Mouse (Mus musculus) CH12.LX (cell line): ENCODE results near the gene Prdm12. TPM values are rescaled to one million over a fixed set of nuclear protein-coding genes. Genes with fewer than 3 reads are reported as not detected.

ENCODE experiments used
- DNase-seq: peaks from one replicate; pipeline ENCODE4 v3.0.0-alpha.2; 2013; ENCODE audit errors: extremely low read depth
- H3K27ac ChIP-seq: 2 replicates; pipeline ENCODE4 v1.5.1; 2012; ENCODE audit warnings: low read depth, mild to moderate bottlenecking, control low read depth, moderate library complexity; ENCODE audit not compliant: insufficient read depth
- H3K27me3 ChIP-seq: replicated peaks from 2 replicates; pipeline ENCODE3; 2012; ENCODE audit warnings: inconsistent platforms
- H3K36me3 ChIP-seq, 2 experiments: replicated peaks in 1 of 2; 2 replicates each; pipeline versions ENCODE3 to v1.6.1; 2012; ENCODE audit warnings: inconsistent platforms in 1 of 2, low read length in 1 of 2, mild to moderate bottlenecking in 1 of 2, mixed read lengths in 1 of 2, moderate library complexity in 1 of 2; ENCODE audit not compliant: control insufficient read depth in 1 of 2, insufficient read depth in 1 of 2
- H3K4me1 ChIP-seq, 2 experiments: 2 replicates each; pipeline ENCODE4 v1.6.1; 2012; ENCODE audit warnings: inconsistent platforms in 1 of 2, moderate library complexity in 1 of 2; ENCODE audit not compliant: insufficient read depth in 2 of 2, control insufficient read depth in 1 of 2
- H3K4me2 ChIP-seq: 2 replicates; pipeline ENCODE4 v1.6.1; 2012; ENCODE audit warnings: low read depth, mild to moderate bottlenecking, control low read depth; ENCODE audit not compliant: poor library complexity, insufficient read depth, severe bottlenecking
- H3K4me3 ChIP-seq, 3 experiments: fragments of 150-350 bp in 1 of 3; sonication (generic) in 1 of 3; replicated peaks in 1 of 3; 2 replicates each; pipeline versions ENCODE3 to v1.5.1; 2011 to 2012; ENCODE audit warnings: low read depth in 2 of 3, low read length in 2 of 3, mild to moderate bottlenecking in 2 of 3, moderate library complexity in 2 of 3, control low read depth in 1 of 3, improper control_type of control experiment in 1 of 3, inconsistent platforms in 1 of 3, mixed read lengths in 1 of 3; ENCODE audit not compliant: poor library complexity in 1 of 3
- H3K79me2 ChIP-seq: replicated peaks from 2 replicates; pipeline ENCODE4 v1.6.1; 2012; ENCODE audit warnings: mild to moderate bottlenecking, moderate library complexity; ENCODE audit not compliant: control insufficient read depth, poor library complexity, insufficient read depth, severe bottlenecking; ENCODE audit errors: extremely low read depth
- H3K9ac ChIP-seq: 2 replicates; pipeline ENCODE4 v1.6.1; 2012; ENCODE audit warnings: low read depth, mild to moderate bottlenecking, control low read depth, moderate library complexity; ENCODE audit not compliant: insufficient read depth
- H3K9me3 ChIP-seq: replicated peaks from 2 replicates; pipeline ENCODE3; 2012; ENCODE audit warnings: low read length, inconsistent platforms, mixed read lengths
- BHLHE40 ChIP-seq: IDR thresholded peaks from 2 replicates; pipeline ENCODE4 v1.6.1; 2011; ENCODE audit warnings: mild to moderate bottlenecking, low read depth, low read length, improper control_type of control experiment
- CHD2 ChIP-seq: IDR thresholded peaks from 2 replicates; pipeline ENCODE4 v1.6.1; 2011; ENCODE audit warnings: low read length, improper control_type of control experiment
- CTCF ChIP-seq, 2 experiments: IDR thresholded peaks in 1 of 2; conservative IDR thresholded peaks in 1 of 2; 2 replicates each; pipeline ENCODE4 v1.5.1; 2011 to 2012; ENCODE audit warnings: low read depth in 2 of 2, low read length in 2 of 2, improper control_type of control experiment in 1 of 2, inconsistent platforms in 1 of 2, mild to moderate bottlenecking in 1 of 2, moderate library complexity in 1 of 2
- E2F4 ChIP-seq: IDR thresholded peaks from 2 replicates; pipeline ENCODE4 v1.6.1; 2011; ENCODE audit warnings: low read depth, low read length, improper control_type of control experiment; ENCODE audit not compliant: insufficient replicate concordance
- EP300 ChIP-seq: IDR thresholded peaks from 2 replicates; pipeline ENCODE4 v1.6.1; 2011; ENCODE audit warnings: low read length, improper control_type of control experiment
- ETS1 ChIP-seq: conservative IDR thresholded peaks from 2 replicates; pipeline ENCODE4 v1.6.1; 2012; ENCODE audit warnings: low read depth, mild to moderate bottlenecking, inconsistent platforms, low read length, improper control_type of control experiment, moderate library complexity
- JUND ChIP-seq: conservative IDR thresholded peaks from 2 replicates; pipeline ENCODE4 v1.6.1; 2011; ENCODE audit warnings: low read depth, low read length, improper control_type of control experiment
- KAT2A ChIP-seq: IDR thresholded peaks from 2 replicates; pipeline ENCODE4 v1.6.1; 2012; ENCODE audit warnings: low read length, improper control_type of control experiment, inconsistent platforms; ENCODE audit not compliant: insufficient replicate concordance
- MEF2A ChIP-seq: IDR thresholded peaks from 2 replicates; pipeline ENCODE4 v1.6.1; 2014; ENCODE audit warnings: low read depth, mild to moderate bottlenecking, inconsistent platforms, low read length, improper control_type of control experiment, borderline replicate concordance
- MXI1 ChIP-seq: IDR thresholded peaks from 2 replicates; pipeline ENCODE4 v1.6.1; 2011; ENCODE audit warnings: mild to moderate bottlenecking, low read depth, low read length, improper control_type of control experiment
- MYC ChIP-seq: IDR thresholded peaks from 2 replicates; pipeline ENCODE4 v1.6.1; 2011; ENCODE audit warnings: low read depth, mild to moderate bottlenecking, improper control_type of control experiment, low read length
- NELFE ChIP-seq: IDR thresholded peaks from 2 replicates; pipeline ENCODE4 v1.6.1; 2011; ENCODE audit warnings: low read depth, low read length, improper control_type of control experiment
- POLR2AphosphoS2 ChIP-seq: IDR thresholded peaks from 2 replicates; pipeline ENCODE4 v1.6.1; 2011; ENCODE audit warnings: low read depth, low read length, improper control_type of control experiment
- RAD21 ChIP-seq: IDR thresholded peaks from 2 replicates; pipeline ENCODE4 v1.6.1; 2011; ENCODE audit warnings: low read depth, mild to moderate bottlenecking, low read length, improper control_type of control experiment, moderate library complexity
- SIN3A ChIP-seq: IDR thresholded peaks from 2 replicates; pipeline ENCODE4 v1.6.1; 2012; ENCODE audit warnings: low read length, improper control_type of control experiment, inconsistent platforms
- TBP ChIP-seq: conservative IDR thresholded peaks from 2 replicates; pipeline ENCODE4 v1.6.1; 2011; ENCODE audit warnings: low read depth, low read length, improper control_type of control experiment
- TCF12 ChIP-seq: IDR thresholded peaks from 2 replicates; pipeline ENCODE4 v1.6.1; 2014; ENCODE audit warnings: low read depth, mild to moderate bottlenecking, inconsistent platforms, low read length, improper control_type of control experiment
- USF2 ChIP-seq: conservative IDR thresholded peaks from 2 replicates; pipeline ENCODE4 v1.6.1; 2011; ENCODE audit warnings: low read depth, low read length, improper control_type of control experiment
- ZC3H11A ChIP-seq: IDR thresholded peaks from 2 replicates; pipeline ENCODE4 v1.6.1; 2012; ENCODE audit warnings: low read depth, mild to moderate bottlenecking, inconsistent platforms, low read length, improper control_type of control experiment
- ZKSCAN1 ChIP-seq: IDR thresholded peaks from 2 replicates; pipeline ENCODE4 v1.6.1; 2012; ENCODE audit warnings: low read depth, inconsistent platforms, low read length, improper control_type of control experiment, borderline replicate concordance
- ZMIZ1 ChIP-seq: IDR thresholded peaks from 2 replicates; pipeline ENCODE4 v1.6.1; 2012; ENCODE audit warnings: low read depth, mild to moderate bottlenecking, inconsistent platforms, low read length, improper control_type of control experiment
- dilution Hi-C: fragments of 300-500 bp; cut with MboI; formaldehyde crosslinking; loops from 2 replicates; pipeline ENCODE4 v1.14.3; 2020; ENCODE audit warnings: low sequenced_read_pairs; ENCODE audit not compliant: extremely low pct_unique_long_range_greater_than_20kb, extremely low pct_ligation_motif_present
- in situ Hi-C: fragments of 300-500 bp; cut with MboI; formaldehyde crosslinking; loops from 3 replicates; pipeline ENCODE4 v1.14.3; 2019; ENCODE audit warnings: low sequenced_read_pairs, low pct_ligation_motif_present, low pct_unique_long_range_greater_than_20kb, mixed read lengths
- polyA plus RNA-seq: library from polyadenylated mRNA; unstranded; fragments of >175 nt; gene quantifications from 2 replicates; pipeline ENCODE4 v1.2.1, GENCODE M21; 2012; ENCODE audit warnings: low read depth; ENCODE audit not compliant: insufficient read length
- total RNA-seq, 2 experiments: library from RNA; depleted of rRNA; stranded (reverse); fragments of 300-350 nt in 1 of 2; fragments of >200 nt in 1 of 2; gene quantifications; 2 replicates each; pipeline ENCODE4 v1.2.3; 2012 to 2014

Gene Prdm12
- total and polyA plus RNA-seq, 3 experiments: not detected

- no peaks in the 10 kb centered on the region for H3K4me1 ChIP-seq
- H3K79me2 ChIP-seq: no peaks in the 10 kb centered on the region
- H3K9me3 ChIP-seq: peaks cover 54% of the 10 kb centered on the region
- no peak overlapping the region for H3K27ac ChIP-seq
- in situ Hi-C loops (no loop called here), dilution Hi-C loops (no loop called here)
- H3K27me3 ChIP-seq: peaks cover 4% of the 10 kb centered on the region
- no peak overlapping the region for H3K9ac ChIP-seq
- no peak overlapping the region for H3K4me2 ChIP-seq
- no peaks in the 10 kb centered on the region for H3K36me3 ChIP-seq
- TF ChIP-seq CTCF (conservative IDR thresholded peaks at IDR 0.05 in 1 of 2, IDR thresholded peaks at IDR 0.05 in 1 of 2; ENCODE audit: low read depth in 2 of 2, low read length in 2 of 2) (no peak), MYC (no peak), TCF12 (no peak), CHD2 (no peak), ZC3H11A (no peak), MXI1 (no peak), ZMIZ1 (no peak), TBP (no peak), EP300 (no peak), KAT2A (no peak), JUND (no peak), NELFE (no peak), ETS1 (no peak), USF2 (no peak), SIN3A (no peak), POLR2AphosphoS2 (no peak), MEF2A (no peak), RAD21 (no peak), E2F4 (no peak), ZKSCAN1 (no peak)
- no peak overlapping the region for H3K4me3 ChIP-seq
- DNase-seq: no peak
Measured at GRCm38 (mm10) chr2:31637311-31637710, 2.5 kb upstream of the Prdm12 start.

- no peak overlapping the region for H3K27ac ChIP-seq
- no peak for DNase-seq
- H3K4me2 ChIP-seq: no peak overlapping the region
- TF ChIP-seq BHLHE40 (no peak), CTCF (conservative IDR thresholded peaks at IDR 0.05 in 1 of 2, IDR thresholded peaks at IDR 0.05 in 1 of 2; ENCODE audit: low read depth in 2 of 2, low read length in 2 of 2) (0 out of 4 replicates have a peak, but pooled peaks of 1 of the 2 experiments have one; percentile 15)
- H3K27me3 ChIP-seq: peaks cover 8% of the 10 kb centered on the region
- in situ Hi-C loops: no loop called here
- H3K9ac ChIP-seq: no peak overlapping the region
- no peak overlapping the region for H3K4me3 ChIP-seq
- peaks cover 54% of the 10 kb centered on the region for H3K9me3 ChIP-seq
- no peaks in the 10 kb centered on the region for H3K79me2 ChIP-seq
- H3K4me1 ChIP-seq: no peaks in the 10 kb centered on the region
- no peaks in the 10 kb centered on the region for H3K36me3 ChIP-seq
- dilution Hi-C loops: no loop called here
Measured at GRCm38 (mm10) chr2:31637807-31638206, 2.0 kb upstream of the Prdm12 start.
